Mouse (Mus musculus) small intestine, adult 2 months (tissue): ENCODE measurements around the gene Myo5a. TPM values are rescaled to one million over a fixed set of nuclear protein-coding genes. Genes with fewer than 3 reads are reported as not detected.

Experiments
- H3K27ac ChIP-seq: fragments of 200-500 bp; 2 replicates; pipeline ENCODE4 v1.5.1; 2012; ENCODE audit warnings: low read depth, low read length, control low read depth, inconsistent platforms; ENCODE audit not compliant: insufficient read depth
- H3K27me3 ChIP-seq: fragments of 200-500 bp; 2 replicates; pipeline ENCODE4 v1.6.1; 2012; ENCODE audit warnings: mild to moderate bottlenecking, moderate library complexity, low read length, inconsistent platforms; ENCODE audit not compliant: control insufficient read depth, insufficient read depth
- H3K36me3 ChIP-seq: fragments of 200-500 bp; 2 replicates; pipeline ENCODE4 v1.6.1; 2012; ENCODE audit warnings: mild to moderate bottlenecking, low read length, control low read depth, inconsistent platforms; ENCODE audit not compliant: control insufficient read depth, insufficient read depth
- H3K4me1 ChIP-seq: fragments of 200-500 bp; 2 replicates; pipeline ENCODE4 v1.6.1; 2012; ENCODE audit warnings: low read length, inconsistent platforms, mixed read lengths; ENCODE audit not compliant: control insufficient read depth, insufficient read depth, insufficient read length
- H3K4me3 ChIP-seq: fragments of 200-500 bp; 2 replicates; pipeline ENCODE4 v1.5.1; 2012; ENCODE audit warnings: low read depth, mild to moderate bottlenecking, control low read depth, inconsistent platforms, low read length, moderate library complexity
- CTCF ChIP-seq: fragments of 200-500 bp; IDR thresholded peaks from 2 replicates; pipeline ENCODE4 v1.5.1; 2012; ENCODE audit warnings: low read depth, mild to moderate bottlenecking, control low read depth, inconsistent platforms, low read length, moderate library complexity, mixed read lengths; ENCODE audit not compliant: insufficient replicate concordance, insufficient read length; ENCODE audit errors: extremely low read depth
- POLR2A ChIP-seq: fragments of 200-500 bp; IDR thresholded peaks from 2 replicates; pipeline ENCODE4 v1.6.1; 2012; ENCODE audit warnings: low read depth, mild to moderate bottlenecking, control low read depth, inconsistent platforms, low read length, moderate library complexity
- WGBS: fragments of 180-500 bp; shearing (Covaris S2); methylation state at CpG from one replicate; pipeline ENCODE4 v1.1.7; 2018; 5-methylcytosine and 5-hydroxymethylcytosine counted together
- polyA plus RNA-seq: library from polyadenylated mRNA; depleted of rRNA; stranded (reverse); fragments of >200 nt; gene quantifications from 2 replicates; pipeline ENCODE4 v1.2.3, GENCODE M21; 2012

The Myo5a gene
- polyA plus RNA-seq, 1 experiment: 1.3 TPM

DNA sequence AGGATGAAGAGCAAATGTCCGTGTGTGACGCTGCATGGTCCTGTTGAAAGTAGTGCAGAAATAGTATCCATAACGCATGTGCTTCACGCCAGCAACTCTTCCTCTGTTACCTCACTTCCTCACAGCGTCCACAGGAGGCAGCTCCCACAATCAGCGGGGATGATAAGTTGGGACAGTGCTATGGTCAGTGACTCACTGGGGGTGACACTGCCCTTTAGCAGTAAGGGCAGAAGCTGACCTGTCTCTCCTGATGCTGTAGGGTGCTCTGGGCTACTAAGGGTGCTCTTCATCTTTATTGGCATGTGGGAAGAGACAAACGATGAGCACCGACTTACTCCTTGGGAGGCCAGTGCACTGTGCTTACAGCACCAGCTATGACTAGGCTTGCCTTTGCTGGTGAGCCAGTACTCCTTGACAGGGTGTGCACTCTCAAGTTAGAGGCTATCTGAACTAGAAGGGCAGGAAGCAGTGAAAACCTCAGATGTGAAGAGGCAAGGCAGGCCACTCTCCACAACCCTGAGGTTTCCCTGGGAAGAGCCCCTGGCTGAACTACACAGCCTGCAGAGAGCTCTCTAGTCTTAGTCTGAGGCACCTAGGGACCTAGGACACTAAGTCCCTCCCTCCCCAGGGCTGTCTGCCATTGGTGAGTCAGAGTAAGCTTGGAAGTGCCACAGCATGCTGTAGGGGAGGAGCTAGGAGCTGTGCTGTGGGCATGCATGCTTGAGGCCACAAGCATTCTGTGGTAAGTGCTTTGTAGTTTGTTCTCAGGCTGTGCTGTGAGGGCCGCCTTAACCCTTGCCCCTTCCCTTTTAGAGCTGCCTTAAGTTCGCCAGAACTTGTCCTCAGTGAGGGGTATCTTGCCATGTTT, 150.8 kb downstream of the Myo5a start:
- TF ChIP-seq POLR2A: no peak
- no peak for TF ChIP-seq CTCF
- Histone ChIP-seq H3K27me3 (no peaks in the 10 kb centered on the region), H3K4me1 (no peaks in the 10 kb centered on the region), H3K36me3 (no peaks in the 10 kb centered on the region), H3K4me3 (no peak overlapping the region), H3K27ac (no peak overlapping the region)
- WGBS: 75% methylated on average over 10 of the region's 10 CpGs

DNA sequence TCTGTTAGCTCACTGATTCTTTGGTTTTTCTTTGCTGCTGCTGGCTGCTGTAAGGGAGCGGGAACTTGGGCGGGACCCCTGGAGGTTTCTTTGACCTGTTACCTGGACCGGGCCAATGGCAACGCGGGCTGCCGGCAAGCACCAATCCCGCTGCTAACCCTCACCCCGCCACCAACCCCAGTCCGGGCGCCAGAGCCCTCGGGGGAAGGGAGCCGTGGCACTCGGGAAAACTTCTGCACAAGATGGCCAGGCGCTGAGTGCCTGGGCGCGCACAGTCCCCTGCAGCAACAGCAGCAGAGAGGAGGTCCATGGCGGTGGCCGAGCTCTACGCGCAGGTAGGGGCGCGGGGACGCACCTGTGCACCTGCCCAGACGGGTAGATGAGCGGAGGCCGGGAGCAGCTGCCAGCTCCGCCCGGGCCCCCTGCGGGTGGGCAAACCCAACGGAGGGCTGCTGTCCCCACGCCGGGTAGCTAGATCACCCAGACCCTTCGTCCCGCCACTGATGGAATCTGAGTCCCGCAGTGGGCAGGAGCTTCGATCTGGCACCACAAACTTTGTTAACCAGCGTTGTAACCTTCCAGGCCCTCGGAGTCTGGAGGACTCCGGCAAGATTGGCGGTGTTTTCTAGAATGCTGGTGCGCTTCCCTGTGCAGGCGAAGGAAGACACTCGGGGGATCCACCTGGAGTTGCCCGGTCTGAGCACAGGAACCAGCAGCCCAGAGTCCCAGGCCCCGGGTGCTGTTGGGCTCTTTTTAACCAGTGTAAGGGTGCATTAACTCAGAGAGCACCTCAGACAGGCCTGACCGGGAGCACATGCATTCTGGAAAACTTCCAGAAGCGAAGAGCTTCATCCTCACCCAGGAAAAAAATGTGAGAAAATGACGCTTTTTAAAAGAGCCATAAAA, 161.3 kb downstream of the Myo5a start, which contains the start of gene Myo5c:
TSS of gene Myo5c (plus strand) at position 180 of the 906 bp plus-strand sequence.
- TF ChIP-seq CTCF (no peak), POLR2A (no peak)
- Histone ChIP-seq H3K27ac (peak within 1 kb of the TSS; percentile 49; the same call in 1 of the 2 replicates), H3K27me3 (peaks cover 6% of the 10 kb centered on the region; the same call in 1 of the 2 replicates), H3K4me1 (peaks cover 14% of the 10 kb centered on the region), H3K4me3 (peak within 1 kb of the TSS; percentile 75), H3K36me3 (no peaks in the 10 kb centered on the region)
- 5% methylated on average over 48 of the region's 48 CpGs for WGBS

DNA sequence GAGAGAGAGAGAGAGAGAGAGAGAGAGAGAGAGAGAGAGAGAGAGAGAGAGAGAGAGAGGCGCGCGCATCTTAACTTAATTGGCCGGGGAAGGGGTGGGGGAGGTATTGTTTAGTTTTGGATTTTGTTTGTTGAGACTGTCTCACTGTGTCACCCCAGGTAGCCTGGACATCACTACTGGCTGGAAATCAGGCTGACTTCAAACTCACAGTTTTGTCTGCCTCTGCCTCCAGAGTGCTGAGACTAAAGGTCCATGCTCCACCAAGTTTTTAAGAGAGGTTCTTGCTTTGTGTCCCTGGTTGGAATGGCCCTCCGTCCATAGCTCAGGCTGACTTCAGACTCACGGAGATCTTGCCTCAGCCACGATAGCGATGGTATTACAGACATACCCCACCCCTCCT, 162.0 kb downstream of the Myo5a start:
- H3K27ac ChIP-seq: no peak overlapping the region; the same call in 1 of the 2 replicates
- 23% methylated on average over 8 of the region's 8 CpGs for WGBS
- no peaks in the 10 kb centered on the region for H3K36me3 ChIP-seq
- peak overlapping the region; percentile 38; the same call in 1 of the 2 replicates for H3K4me3 ChIP-seq
- peaks cover 6% of the 10 kb centered on the region; the same call in 1 of the 2 replicates for H3K27me3 ChIP-seq
- TF ChIP-seq POLR2A: no peak
- no peak for TF ChIP-seq CTCF
- H3K4me1 ChIP-seq: peaks cover 14% of the 10 kb centered on the region

DNA sequence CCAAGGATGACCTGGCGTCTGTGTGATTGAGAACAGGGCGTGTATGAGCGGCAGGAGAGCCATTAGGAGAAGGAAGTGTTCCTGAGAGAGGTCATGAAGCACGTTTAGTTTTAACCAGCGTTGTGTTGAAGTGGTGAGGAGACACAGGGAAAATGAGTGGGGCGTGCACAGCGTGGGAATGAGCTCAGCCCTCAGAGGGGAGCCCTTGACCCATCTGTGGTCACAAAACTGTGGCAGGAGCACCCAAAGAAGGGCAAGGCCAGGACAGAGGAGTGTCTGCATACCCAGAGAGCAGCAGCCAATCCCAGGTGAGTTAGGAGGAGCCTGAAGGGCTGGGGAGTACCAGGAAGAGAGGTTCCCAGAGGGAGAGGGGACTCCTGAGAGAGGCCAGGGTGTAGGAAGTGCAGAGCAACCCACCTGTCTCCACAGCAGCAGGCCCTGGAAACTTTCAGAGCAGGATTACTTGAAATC, 163.5 kb downstream of the Myo5a start:
- WGBS: 18% methylated on average over 7 of the region's 7 CpGs
- peaks cover 14% of the 10 kb centered on the region for H3K4me1 ChIP-seq
- H3K4me3 ChIP-seq: peak overlapping the region; percentile 52
- no peak for TF ChIP-seq CTCF
- TF ChIP-seq POLR2A: 0 out of 2 replicates have a peak, but pooled peaks have one; percentile 38
- H3K36me3 ChIP-seq: no peaks in the 10 kb centered on the region
- H3K27me3 ChIP-seq: peaks cover 6% of the 10 kb centered on the region; the same call in 1 of the 2 replicates
- H3K27ac ChIP-seq: peak overlapping the region; percentile 87

DNA sequence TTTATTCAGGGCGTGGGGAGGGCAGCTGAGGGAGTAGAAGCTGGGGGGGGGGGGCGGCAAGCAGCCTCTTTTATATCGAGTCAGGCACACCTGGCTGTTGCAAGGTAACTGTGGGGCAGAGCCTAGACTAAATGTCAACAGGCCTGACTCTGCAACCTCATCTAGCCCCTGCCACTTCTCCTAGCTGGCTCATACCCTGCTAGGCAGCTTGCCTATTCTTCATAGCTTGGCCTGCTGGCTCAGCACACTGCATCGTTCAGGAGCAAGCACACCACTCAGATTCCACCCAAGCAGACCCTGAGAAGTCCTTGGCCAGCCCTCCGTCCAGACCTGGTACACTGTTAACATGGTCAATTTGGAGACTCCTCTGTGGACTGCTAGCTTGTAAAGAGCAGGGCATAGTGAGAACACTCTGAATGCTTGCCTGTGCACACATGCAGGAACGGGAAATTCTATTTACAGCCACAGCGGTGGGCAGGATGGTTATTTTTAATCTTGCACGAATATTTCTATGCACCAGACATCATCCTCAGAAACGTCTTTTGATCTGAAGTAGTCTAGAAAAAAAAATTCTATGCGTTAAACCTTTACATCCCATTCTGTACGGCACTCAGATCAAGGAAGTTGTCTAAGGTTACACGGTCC, 164.3 kb downstream of the Myo5a start:
- H3K4me1 ChIP-seq: peaks cover 14% of the 10 kb centered on the region
- peaks cover 6% of the 10 kb centered on the region; the same call in 1 of the 2 replicates for H3K27me3 ChIP-seq
- H3K4me3 ChIP-seq: no peak overlapping the region
- 0 out of 2 replicates have a peak, but pooled peaks cover 1% of the 10 kb centered on the region for H3K36me3 ChIP-seq
- 68% methylated on average over 12 of the region's 12 CpGs for WGBS
- TF ChIP-seq CTCF (no peak), POLR2A (no peak)
- no peak overlapping the region for H3K27ac ChIP-seq

DNA sequence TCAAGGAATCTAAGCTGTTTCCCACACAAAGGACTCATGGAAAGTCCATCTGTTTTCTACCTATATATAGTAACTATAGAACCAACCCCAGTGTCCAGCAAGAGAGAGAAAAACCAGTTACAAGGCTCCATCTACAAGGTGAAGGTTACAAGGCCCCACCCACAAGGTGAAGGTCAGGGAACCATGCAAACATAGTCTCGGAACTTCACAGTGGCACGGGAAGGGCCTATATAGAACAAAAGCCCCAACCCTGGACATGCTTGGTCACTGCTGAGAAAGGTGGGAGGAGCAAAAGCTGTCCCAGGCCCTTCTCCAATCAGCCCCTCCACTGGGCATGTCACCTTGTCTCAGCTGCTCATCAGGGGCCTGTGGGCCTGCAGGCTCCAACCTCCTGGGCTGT, 164.9 kb downstream of the Myo5a start:
- Histone ChIP-seq H3K27ac (0 out of 2 replicates have a peak overlapping the region, but pooled peaks have one; percentile 43), H3K27me3 (peaks cover 6% of the 10 kb centered on the region; the same call in 1 of the 2 replicates), H3K4me3 (no peak overlapping the region), H3K36me3 (0 out of 2 replicates have a peak, but pooled peaks cover 2% of the 10 kb centered on the region), H3K4me1 (peaks cover 14% of the 10 kb centered on the region)
- WGBS: 81% methylated on average over 2 of the region's 2 CpGs
- no peak for TF ChIP-seq POLR2A
- no peak for TF ChIP-seq CTCF
